Mouse (Mus musculus) forebrain, postnatal 0 days (tissue): ENCODE measurements at regions not wholly inside any gene's neighbourhood (a gene's known extent, or its start where the extent isn't known, plus 50 kb on each side); places are given as distances from the start of the nearest gene placed in this dataset.

Experiments
- ATAC-seq: fragments of 200-750 bp; cut with Nextera tagmentation; 2 replicates; pipeline ENCODE4 v1.8.0; 2017; ENCODE audit warnings: mild to moderate bottlenecking, moderate library complexity
- DNase-seq: peaks from one replicate; pipeline ENCODE4 v3.0.0-alpha.2; 2015
- H3K27ac ChIP-seq: fragments of 300-500 bp; sonication (generic); 2 replicates; pipeline ENCODE4 v1.5.1; 2014; ENCODE audit warnings: low read depth, mild to moderate bottlenecking, antibody characterized with exemption, low read length, moderate library complexity, mixed read lengths
- H3K27me3 ChIP-seq: fragments of 300-500 bp; sonication (generic); 2 replicates; pipeline ENCODE4 v1.6.1; 2014; ENCODE audit warnings: mild to moderate bottlenecking, low read length, mixed read lengths; ENCODE audit not compliant: insufficient read depth
- H3K36me3 ChIP-seq: fragments of 300-500 bp; sonication (generic); 2 replicates; pipeline ENCODE4 v1.6.1; 2014; ENCODE audit warnings: mild to moderate bottlenecking, moderate library complexity; ENCODE audit not compliant: insufficient read depth
- H3K4me1 ChIP-seq: fragments of 300-500 bp; sonication (generic); 2 replicates; pipeline ENCODE4 v1.6.1; 2014; ENCODE audit warnings: antibody characterized with exemption; ENCODE audit not compliant: insufficient read depth
- H3K4me2 ChIP-seq: fragments of 300-500 bp; sonication (generic); 2 replicates; pipeline ENCODE4 v1.6.1; 2014; ENCODE audit warnings: low read depth, mild to moderate bottlenecking, moderate library complexity
- H3K4me3 ChIP-seq: fragments of 300-500 bp; sonication (generic); 2 replicates; pipeline ENCODE4 v1.5.1; 2014; ENCODE audit warnings: low read depth, low read length, mixed read lengths
- H3K9ac ChIP-seq: fragments of 300-500 bp; sonication (generic); 2 replicates; pipeline ENCODE4 v1.6.1; 2014; ENCODE audit warnings: mild to moderate bottlenecking
- H3K9me3 ChIP-seq: fragments of 300-500 bp; sonication (generic); 2 replicates; pipeline ENCODE4 v1.6.1; 2016; ENCODE audit warnings: low read length
- CTCF ChIP-seq: sonication (generic); IDR thresholded peaks from 2 replicates; pipeline ENCODE4 v1.5.1; 2016; ENCODE audit warnings: antibody characterized with exemption, control low read depth, low read depth
- WGBS: fragments of 180-500 bp; shearing (Covaris S2); extraction: QIAGEN DNeasy Blood & Tissue Kit; methylation state at CpG from one replicate; pipeline ENCODE4 v1.1.7; 2014; 5-methylcytosine and 5-hydroxymethylcytosine counted together

- Histone ChIP-seq H3K4me2 (no peak overlapping the region), H3K36me3 (no peaks in the 10 kb centered on the region), H3K9ac (no peak overlapping the region), H3K4me3 (no peak overlapping the region), H3K27ac (no peak overlapping the region), H3K27me3 (no peaks in the 10 kb centered on the region), H3K4me1 (no peaks in the 10 kb centered on the region), H3K9me3 (no peaks in the 10 kb centered on the region)
- ATAC-seq (no peak), DNase-seq (no peak)
- WGBS = 65% methylated on average over 9 of the region's 9 CpGs
- TF ChIP-seq CTCF = no peak
Observed at GRCm38 (mm10) chr2:48480428-48481191, 333.3 kb upstream of the Acvr2a start.

- DNase-seq = peak; percentile 10
- Histone ChIP-seq H3K27me3 (no peaks in the 10 kb centered on the region), H3K27ac (no peak overlapping the region), H3K9me3 (no peaks in the 10 kb centered on the region), H3K4me2 (no peak overlapping the region), H3K4me3 (no peak overlapping the region), H3K9ac (no peak overlapping the region), H3K36me3 (no peaks in the 10 kb centered on the region), H3K4me1 (no peaks in the 10 kb centered on the region)
- TF ChIP-seq CTCF = no peak
- ATAC-seq = no peak
- 9% methylated on average over 12 of the region's 12 CpGs for WGBS
Observed at GRCm38 (mm10) chr2:48481209-48481742, 332.6 kb upstream of the Acvr2a start.

GRCm38 (mm10) chr2:48493574-48493973 lies 320.3 kb upstream of the Acvr2a start:
- no peak overlapping the region for H3K27ac ChIP-seq
- TF ChIP-seq CTCF = no peak
- H3K9me3 ChIP-seq = no peaks in the 10 kb centered on the region
- no peak for DNase-seq
- 85% methylated on average over 3 of the region's 3 CpGs for WGBS
- no peaks in the 10 kb centered on the region for H3K27me3 ChIP-seq
- H3K4me1 ChIP-seq = no peaks in the 10 kb centered on the region
- no peak overlapping the region for H3K4me3 ChIP-seq
- ATAC-seq = no peak
- H3K36me3 ChIP-seq = no peaks in the 10 kb centered on the region
- no peak overlapping the region for H3K4me2 ChIP-seq
- H3K9ac ChIP-seq = no peak overlapping the region

DNA sequence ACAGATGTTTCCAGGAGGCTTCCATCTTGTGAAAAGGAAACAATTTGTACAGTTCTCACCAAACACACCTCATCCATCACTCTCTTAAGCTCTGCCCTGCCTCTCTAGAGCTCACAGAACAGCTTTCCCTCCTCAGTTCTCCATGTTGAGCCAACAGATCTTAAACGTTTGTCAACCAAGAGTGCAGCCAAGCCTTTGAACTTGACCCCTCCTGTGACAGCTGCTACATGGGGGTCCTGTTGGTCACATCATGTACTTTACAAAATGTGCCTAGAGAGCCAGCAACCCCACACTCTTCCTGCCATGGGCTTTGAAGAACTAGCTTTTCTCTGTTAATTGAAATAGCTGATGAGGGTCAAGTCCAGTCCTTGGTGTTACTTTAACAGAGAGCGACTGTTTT lies 319.8 kb upstream of the Acvr2a start:
- H3K27me3 ChIP-seq = no peaks in the 10 kb centered on the region
- H3K9ac ChIP-seq = no peak overlapping the region
- no peaks in the 10 kb centered on the region for H3K4me1 ChIP-seq
- no peaks in the 10 kb centered on the region for H3K36me3 ChIP-seq
- no peaks in the 10 kb centered on the region for H3K9me3 ChIP-seq
- 65% methylated on average over 2 of the region's 2 CpGs for WGBS
- no peak overlapping the region for H3K4me2 ChIP-seq
- ATAC-seq (no peak), DNase-seq (no peak)
- TF ChIP-seq CTCF = no peak
- H3K4me3 ChIP-seq = no peak overlapping the region
- H3K27ac ChIP-seq = no peak overlapping the region

DNA sequence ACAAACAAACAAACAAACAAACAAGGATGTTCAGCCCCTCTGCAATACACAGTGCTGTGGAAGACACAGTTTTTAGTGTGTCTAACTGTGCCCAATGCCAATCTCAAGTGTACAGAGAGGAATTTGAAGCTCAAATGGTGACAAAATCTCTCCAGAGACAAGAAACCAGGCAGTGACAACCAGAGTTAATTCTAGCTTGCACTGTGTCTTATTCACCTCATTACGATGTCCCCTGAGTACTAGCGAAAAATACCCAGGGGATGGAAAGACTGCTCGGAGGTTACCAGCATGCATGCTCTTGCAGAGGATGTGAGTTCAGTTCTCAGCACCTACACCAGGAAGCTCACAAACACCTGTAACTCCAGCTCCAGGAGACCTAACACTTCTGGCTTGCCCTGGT lies 319.3 kb upstream of the Acvr2a start:
- TF ChIP-seq CTCF = no peak
- no peak overlapping the region for H3K4me2 ChIP-seq
- H3K9ac ChIP-seq = no peak overlapping the region
- no peaks in the 10 kb centered on the region for H3K9me3 ChIP-seq
- H3K4me1 ChIP-seq = no peaks in the 10 kb centered on the region
- H3K36me3 ChIP-seq = no peaks in the 10 kb centered on the region
- no peak overlapping the region for H3K4me3 ChIP-seq
- no peak for ATAC-seq
- 92% methylated on average over 3 of the region's 3 CpGs for WGBS
- no peak for DNase-seq
- H3K27me3 ChIP-seq = no peaks in the 10 kb centered on the region
- H3K27ac ChIP-seq = no peak overlapping the region

DNA sequence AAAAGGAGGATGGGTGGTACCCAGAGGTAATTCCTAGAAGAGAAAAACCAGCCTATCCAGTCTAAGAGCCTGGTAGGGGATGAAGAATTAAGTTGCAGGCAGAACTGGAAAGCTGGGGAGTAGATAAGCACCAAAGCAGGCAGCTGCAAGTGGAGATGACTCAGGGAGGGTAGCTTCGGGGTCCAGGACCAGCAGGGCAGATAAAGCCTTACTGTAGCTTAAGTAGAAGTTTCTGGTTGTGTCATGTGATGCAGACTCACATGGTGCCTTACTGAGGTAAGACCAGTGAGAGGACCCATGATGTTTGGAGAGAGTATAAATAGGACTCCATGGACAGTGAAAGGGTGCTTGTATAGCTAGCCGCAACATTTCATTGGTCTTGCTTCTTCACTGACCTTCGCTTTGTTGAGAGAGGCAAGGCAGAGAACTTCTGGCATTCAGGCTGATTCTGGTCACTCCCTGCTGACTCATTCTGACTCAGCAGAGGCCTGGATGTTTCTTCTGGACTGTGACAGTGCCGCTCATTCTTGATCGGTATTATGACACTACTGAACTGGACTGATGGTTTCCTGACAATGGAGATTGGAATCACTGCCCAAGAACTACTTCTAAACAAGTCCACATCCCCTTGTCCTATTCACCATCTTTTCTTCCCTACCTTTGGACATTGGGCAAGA lies 315.7 kb upstream of the Acvr2a start:
- Histone ChIP-seq H3K27me3 (no peaks in the 10 kb centered on the region), H3K9ac (no peak overlapping the region), H3K4me2 (no peak overlapping the region), H3K4me3 (no peak overlapping the region), H3K9me3 (no peaks in the 10 kb centered on the region), H3K27ac (no peak overlapping the region), H3K4me1 (no peaks in the 10 kb centered on the region), H3K36me3 (no peaks in the 10 kb centered on the region)
- ATAC-seq = no peak
- no peak for TF ChIP-seq CTCF
- WGBS = 95% methylated on average over 5 of the region's 5 CpGs
- no peak for DNase-seq

- no peaks in the 10 kb centered on the region for H3K36me3 ChIP-seq
- no peak overlapping the region for H3K4me2 ChIP-seq
- H3K4me3 ChIP-seq = no peak overlapping the region
- DNase-seq (no peak), ATAC-seq (no peak)
- no peaks in the 10 kb centered on the region for H3K9me3 ChIP-seq
- no peak overlapping the region for H3K27ac ChIP-seq
- no peak for TF ChIP-seq CTCF
- WGBS = 92% methylated on average over 6 of the region's 6 CpGs
- H3K27me3 ChIP-seq = no peaks in the 10 kb centered on the region
- no peak overlapping the region for H3K9ac ChIP-seq
- no peaks in the 10 kb centered on the region for H3K4me1 ChIP-seq
Observed at GRCm38 (mm10) chr2:48499396-48499795, 314.5 kb upstream of the Acvr2a start.
